Mouse (Mus musculus) C2C12 (cell line): Measurements from ENCODE around the gene Nek4. TPM values are rescaled to one million over a fixed set of nuclear protein-coding genes. Genes with fewer than 3 reads are reported as not detected.
A peak's percentile ranks its signal among the peaks of the same experiment; 100 is the strongest.

Experiments
- H3K27me3 ChIP-seq: one replicate; pipeline ENCODE4 v1.6.1; 2011; ENCODE audit not compliant: control insufficient read depth, insufficient read depth, insufficient read length
- H3K36me3 ChIP-seq: one replicate; pipeline ENCODE4 v1.6.1; 2011; ENCODE audit not compliant: control insufficient read depth, insufficient read depth
- H3K4me3 ChIP-seq: one replicate; pipeline ENCODE4 v1.5.1; 2011; ENCODE audit warnings: mild to moderate bottlenecking, control low read depth; ENCODE audit not compliant: poor library complexity, insufficient read depth, severe bottlenecking
- H3K79me2 ChIP-seq: one replicate; pipeline ENCODE4 v1.6.1; 2011; ENCODE audit not compliant: control insufficient read depth, insufficient read depth
- H3K79me3 ChIP-seq: one replicate; pipeline ENCODE4 v1.6.1; 2011; ENCODE audit warnings: low read depth, control low read depth
- H3ac ChIP-seq: one replicate; pipeline ENCODE3; 2011; ENCODE audit warnings: low read depth; ENCODE audit not compliant: control insufficient read depth, insufficient read length
- CEBPB ChIP-seq: IDR thresholded peaks from one replicate; pipeline ENCODE4 v1.6.1; 2011; ENCODE audit warnings: low read depth, mild to moderate bottlenecking, control low read depth, moderate library complexity
- CTCF ChIP-seq: IDR thresholded peaks from one replicate; pipeline ENCODE4 v1.5.1; 2011; ENCODE audit not compliant: control insufficient read depth, insufficient read depth, insufficient read length
- FOSL1 ChIP-seq: IDR thresholded peaks from one replicate; pipeline ENCODE4 v1.8.0; 2011; ENCODE audit warnings: mild to moderate bottlenecking, low read length; ENCODE audit not compliant: poor library complexity, insufficient read depth, severe bottlenecking
- MAX ChIP-seq: IDR thresholded peaks from one replicate; pipeline ENCODE4 v1.6.1; 2011; ENCODE audit warnings: mild to moderate bottlenecking, control low read depth
- MYOD1 ChIP-seq: IDR thresholded peaks from one replicate; pipeline ENCODE4 v1.6.1; 2011; ENCODE audit warnings: low read depth; ENCODE audit not compliant: control insufficient read depth, insufficient read length
- MYOG ChIP-seq: IDR thresholded peaks from one replicate; pipeline ENCODE4 v1.6.1; 2011; ENCODE audit not compliant: control insufficient read depth, insufficient read length; ENCODE audit errors: extremely low read depth
- USF1 ChIP-seq: IDR thresholded peaks from one replicate; pipeline ENCODE4 v1.6.1; 2011; ENCODE audit warnings: low read depth, mild to moderate bottlenecking, control low read depth, moderate library complexity
- polyA plus RNA-seq: library from polyadenylated mRNA; unstranded; fragments of >200 nt; fragmentation: generic; extraction: Trizol; gene quantifications from one replicate; pipeline ENCODE4 v1.2.1, GENCODE M21; 2012; ENCODE audit warnings: missing spikeins

Gene Nek4
- polyA plus RNA-seq, 1 experiment, result 4.2 TPM

DNA sequence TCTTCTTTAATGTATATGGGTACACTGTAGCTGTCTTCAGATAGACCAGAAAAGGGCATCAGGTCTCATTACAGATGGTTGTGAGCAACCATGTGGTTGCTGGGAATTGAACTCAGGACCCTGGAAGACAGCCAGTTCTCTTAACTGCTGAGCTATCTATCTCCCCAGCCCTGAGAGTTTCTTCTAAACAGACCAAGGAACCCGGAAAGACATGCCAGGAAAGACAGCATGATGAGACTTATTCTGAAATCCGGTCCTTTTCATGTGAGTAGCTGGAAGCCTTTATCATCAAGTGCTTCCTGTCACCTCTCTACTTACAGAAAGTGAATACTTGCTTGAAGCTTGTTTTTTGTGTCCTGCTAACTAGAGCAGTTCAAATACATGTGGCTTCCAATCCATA is 53.4 kb downstream of the Nek4 start:
- no peak for TF ChIP-seq MYOG
- TF ChIP-seq FOSL1, result no peak
- no peak for TF ChIP-seq MAX
- TF ChIP-seq USF1, result no peak
- TF ChIP-seq CEBPB, result no peak
- no peak for TF ChIP-seq MYOD1
- Histone ChIP-seq H3K36me3 (peaks cover 22% of the 10 kb centered on the region), H3K27me3 (no peaks in the 10 kb centered on the region), H3ac (no peak overlapping the region), H3K4me3 (no peak overlapping the region), H3K79me2 (peaks cover 25% of the 10 kb centered on the region), H3K79me3 (peaks cover 14% of the 10 kb centered on the region)

DNA sequence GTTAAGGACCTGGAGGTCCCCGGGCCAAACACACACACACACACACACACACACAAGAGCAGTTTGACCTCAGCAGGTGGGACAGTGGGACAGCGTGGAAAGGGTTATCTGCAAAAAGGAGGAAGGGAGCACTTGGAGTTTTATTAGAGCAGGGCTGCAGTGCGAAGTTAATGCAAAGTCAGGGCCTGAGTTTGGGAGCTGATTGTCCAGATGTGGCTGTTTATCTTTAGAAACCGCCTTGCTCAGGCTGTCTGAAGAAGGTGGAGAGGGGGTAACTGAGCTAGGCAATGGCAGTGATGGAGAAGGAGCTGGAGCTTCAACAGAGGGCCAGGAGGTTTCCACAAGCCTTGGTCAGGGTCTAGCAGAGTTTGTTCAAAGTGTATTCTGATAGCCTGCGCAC is 55.6 kb downstream of the Nek4 start:
- no peak overlapping the region for H3ac ChIP-seq
- no peak for TF ChIP-seq CTCF
- TF ChIP-seq CEBPB, result no peak
- no peak for TF ChIP-seq MYOD1
- no peak for TF ChIP-seq MYOG
- no peak for TF ChIP-seq FOSL1
- no peak for TF ChIP-seq USF1
- no peak for TF ChIP-seq MAX
- H3K36me3 ChIP-seq, result peaks cover 34% of the 10 kb centered on the region
- H3K79me3 ChIP-seq, result no peaks in the 10 kb centered on the region
- H3K4me3 ChIP-seq, result no peak overlapping the region
- peaks cover 7% of the 10 kb centered on the region for H3K79me2 ChIP-seq
- H3K27me3 ChIP-seq, result no peaks in the 10 kb centered on the region

DNA sequence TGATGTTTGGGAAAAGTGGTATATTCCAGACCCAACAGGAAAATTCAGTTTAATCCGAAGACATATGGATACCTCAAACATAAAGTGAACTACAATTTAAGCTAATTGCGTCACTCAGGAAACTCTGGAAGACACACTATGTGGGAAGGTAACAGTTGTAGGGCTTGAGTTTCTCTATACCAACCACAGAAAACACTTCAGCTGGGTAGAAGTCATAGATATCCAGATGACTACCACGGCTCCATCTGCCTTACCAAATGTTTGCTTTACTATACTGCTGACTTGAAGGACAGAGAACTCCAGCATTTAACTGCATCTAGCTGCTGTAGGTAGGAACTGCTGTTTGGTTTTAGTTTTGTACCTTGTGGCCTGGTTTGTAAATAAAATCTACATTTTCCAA is 60.4 kb downstream of the Nek4 start:
- TF ChIP-seq CEBPB, result no peak
- no peak for TF ChIP-seq FOSL1
- no peak for TF ChIP-seq MYOD1
- no peak for TF ChIP-seq MYOG
- TF ChIP-seq CTCF, result no peak
- no peak for TF ChIP-seq MAX
- TF ChIP-seq USF1, result no peak
- Histone ChIP-seq H3K79me3 (peaks cover 22% of the 10 kb centered on the region), H3K36me3 (peaks cover 79% of the 10 kb centered on the region), H3K79me2 (peaks cover 32% of the 10 kb centered on the region), H3ac (no peak overlapping the region), H3K4me3 (no peak overlapping the region), H3K27me3 (no peaks in the 10 kb centered on the region)

DNA sequence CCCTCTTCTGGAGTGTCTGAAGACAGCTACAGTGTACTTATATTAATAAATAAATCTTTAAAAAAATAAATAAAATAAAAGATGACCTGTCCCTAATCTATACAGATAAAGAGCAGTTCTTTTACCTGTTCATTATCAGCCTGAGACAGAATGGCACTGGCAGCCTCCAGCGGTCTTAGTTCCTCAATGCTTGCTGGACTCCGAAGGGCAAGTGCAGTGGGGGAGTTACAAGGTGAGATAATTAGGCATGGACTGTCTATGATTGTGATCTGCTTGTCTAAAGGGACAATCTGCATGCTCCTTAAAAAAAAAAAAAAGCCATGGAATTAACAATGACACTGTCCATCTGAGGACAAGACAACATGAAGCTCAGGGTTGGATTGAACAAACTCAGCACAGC is 62.8 kb downstream of the Nek4 start:
- H3K27me3 ChIP-seq, result no peaks in the 10 kb centered on the region
- peaks cover 55% of the 10 kb centered on the region for H3K79me2 ChIP-seq
- H3K79me3 ChIP-seq, result peaks cover 44% of the 10 kb centered on the region
- no peak for TF ChIP-seq USF1
- TF ChIP-seq MYOG, result no peak
- TF ChIP-seq CEBPB, result no peak
- no peak for TF ChIP-seq MAX
- no peak for TF ChIP-seq CTCF
- TF ChIP-seq FOSL1, result no peak
- TF ChIP-seq MYOD1, result no peak
- no peak overlapping the region for H3K4me3 ChIP-seq
- no peak overlapping the region for H3ac ChIP-seq
- peaks cover 79% of the 10 kb centered on the region for H3K36me3 ChIP-seq

DNA sequence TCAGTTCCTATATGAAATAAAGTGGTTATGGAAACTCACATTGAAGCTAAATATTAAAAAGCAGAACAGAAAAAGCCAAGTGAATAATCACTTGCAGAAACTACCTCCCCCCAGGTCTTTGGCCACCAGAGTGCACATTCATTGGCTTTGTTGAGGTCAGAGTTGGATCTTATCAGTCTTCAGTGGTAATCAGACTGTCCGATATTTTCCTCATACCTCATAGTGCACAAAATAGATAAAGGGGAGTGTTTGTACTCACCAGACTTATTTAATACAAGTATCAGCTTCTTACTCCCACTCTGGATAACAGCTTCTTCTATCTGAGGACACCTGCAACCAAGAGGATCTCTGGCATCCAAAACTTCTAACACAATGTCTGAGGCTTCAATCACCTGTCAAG is 64.9 kb downstream of the Nek4 start:
- no peak overlapping the region for H3K4me3 ChIP-seq
- H3ac ChIP-seq, result no peak overlapping the region
- H3K36me3 ChIP-seq, result peaks cover 68% of the 10 kb centered on the region
- TF ChIP-seq MYOD1 (no peak), USF1 (no peak), CEBPB (no peak), MYOG (no peak), CTCF (no peak), MAX (no peak), FOSL1 (no peak)
- H3K27me3 ChIP-seq, result no peaks in the 10 kb centered on the region
- H3K79me3 ChIP-seq, result peaks cover 59% of the 10 kb centered on the region
- peaks cover 73% of the 10 kb centered on the region for H3K79me2 ChIP-seq

DNA sequence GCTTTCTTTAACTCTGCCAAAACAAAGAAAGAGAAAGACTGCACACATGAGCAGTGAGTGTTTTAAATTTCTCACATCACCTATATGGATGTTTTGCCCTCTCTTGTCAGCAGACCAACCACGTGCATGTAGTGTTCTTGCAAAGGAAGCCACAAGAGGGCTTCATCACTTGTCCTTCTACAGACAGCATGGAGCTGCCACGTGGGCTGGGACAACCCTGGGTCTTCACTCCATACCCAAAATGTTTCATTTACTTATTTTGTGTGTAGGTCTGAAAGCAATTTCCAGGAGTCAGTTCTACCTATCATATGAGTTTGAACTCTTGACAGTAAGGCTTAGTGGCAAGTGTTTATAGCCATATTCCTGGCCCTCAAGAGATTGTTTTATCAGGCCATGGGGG is 66.7 kb downstream of the Nek4 start:
- Histone ChIP-seq H3ac (peak overlapping the region; percentile 98), H3K4me3 (peak overlapping the region; percentile 100), H3K36me3 (peaks cover 62% of the 10 kb centered on the region), H3K79me3 (peaks cover 75% of the 10 kb centered on the region), H3K79me2 (peaks cover 91% of the 10 kb centered on the region), H3K27me3 (no peaks in the 10 kb centered on the region)
- TF ChIP-seq FOSL1, result no peak
- no peak for TF ChIP-seq MYOD1
- TF ChIP-seq MAX, result peak; percentile 99
- peak; percentile 73 for TF ChIP-seq USF1
- TF ChIP-seq CEBPB, result no peak
- TF ChIP-seq CTCF, result no peak
- TF ChIP-seq MYOG, result no peak
